Mouse (Mus musculus): Measurements from ENCODE around the gene Cd9. TPM values are rescaled to one million over a fixed set of nuclear protein-coding genes. Genes with fewer than 3 reads are reported as not detected.

Cd9 gene
- polyA plus RNA-seq, 1 experiment from 2014 or later: 43.7 TPM

DNA sequence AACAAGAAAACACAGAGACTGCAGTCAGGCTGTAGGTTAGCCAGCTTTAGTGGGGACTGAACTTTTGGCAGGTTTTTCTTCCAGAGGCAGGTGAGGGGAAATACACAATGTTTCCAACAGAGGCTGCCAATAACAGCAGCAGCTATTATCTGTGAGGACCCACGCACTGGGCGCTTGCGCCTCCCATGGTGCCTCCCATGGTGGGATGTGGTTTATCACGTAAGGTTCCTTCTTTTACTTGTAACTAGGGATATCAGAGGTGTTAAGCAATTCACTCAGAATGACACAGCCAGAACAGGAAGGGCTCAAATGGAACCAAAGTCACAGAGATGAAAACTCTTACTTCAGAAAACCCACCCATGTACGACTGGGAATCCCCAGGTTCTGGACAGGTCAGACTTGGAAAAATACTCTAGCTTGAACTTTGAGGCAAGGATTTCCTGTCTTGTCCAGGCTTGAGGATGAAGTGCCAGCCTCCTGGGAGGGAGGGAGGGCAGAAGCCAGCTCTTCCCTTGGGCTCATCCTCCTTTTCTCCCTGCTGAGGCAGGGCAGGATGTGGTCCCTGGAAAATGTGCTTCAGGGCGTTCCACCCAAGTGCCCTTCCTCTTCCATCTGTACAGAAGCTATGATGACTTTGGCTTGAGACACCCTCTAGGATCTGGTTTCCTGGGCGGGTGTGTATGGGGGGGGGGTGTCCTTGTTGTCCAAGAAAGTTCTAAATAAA lies 12.8 kb downstream of the Cd9 start:
- ATAC-seq (ENCODE audit: insufficient read depth, low FRiP score, low TSS enrichment): no peak
- Histone ChIP-seq H3K27ac (ENCODE audit: low read depth, low read length) (no peak overlapping the region), H3K9me3 (ENCODE audit: control insufficient read depth, low read length) (no peaks in the 10 kb centered on the region), H3K4me1 (ENCODE audit: control insufficient read depth, insufficient read depth, low read length) (no peaks in the 10 kb centered on the region), H3K4me2 (ENCODE audit: low read depth) (no peak overlapping the region), H3K27me3 (ENCODE audit: control insufficient read depth, insufficient read depth, low read length) (no peaks in the 10 kb centered on the region), H3K4me3 (ENCODE audit: low read depth, low read length) (no peak overlapping the region), H3K36me3 (ENCODE audit: control insufficient read depth, insufficient read depth, low read length) (no peaks in the 10 kb centered on the region), H3K9ac (ENCODE audit: low read length) (no peak overlapping the region)
- 47% methylated on average over 7 of the region's 7 CpGs for WGBS
- no peak for DNase-seq (ENCODE audit: low spot score)

DNA sequence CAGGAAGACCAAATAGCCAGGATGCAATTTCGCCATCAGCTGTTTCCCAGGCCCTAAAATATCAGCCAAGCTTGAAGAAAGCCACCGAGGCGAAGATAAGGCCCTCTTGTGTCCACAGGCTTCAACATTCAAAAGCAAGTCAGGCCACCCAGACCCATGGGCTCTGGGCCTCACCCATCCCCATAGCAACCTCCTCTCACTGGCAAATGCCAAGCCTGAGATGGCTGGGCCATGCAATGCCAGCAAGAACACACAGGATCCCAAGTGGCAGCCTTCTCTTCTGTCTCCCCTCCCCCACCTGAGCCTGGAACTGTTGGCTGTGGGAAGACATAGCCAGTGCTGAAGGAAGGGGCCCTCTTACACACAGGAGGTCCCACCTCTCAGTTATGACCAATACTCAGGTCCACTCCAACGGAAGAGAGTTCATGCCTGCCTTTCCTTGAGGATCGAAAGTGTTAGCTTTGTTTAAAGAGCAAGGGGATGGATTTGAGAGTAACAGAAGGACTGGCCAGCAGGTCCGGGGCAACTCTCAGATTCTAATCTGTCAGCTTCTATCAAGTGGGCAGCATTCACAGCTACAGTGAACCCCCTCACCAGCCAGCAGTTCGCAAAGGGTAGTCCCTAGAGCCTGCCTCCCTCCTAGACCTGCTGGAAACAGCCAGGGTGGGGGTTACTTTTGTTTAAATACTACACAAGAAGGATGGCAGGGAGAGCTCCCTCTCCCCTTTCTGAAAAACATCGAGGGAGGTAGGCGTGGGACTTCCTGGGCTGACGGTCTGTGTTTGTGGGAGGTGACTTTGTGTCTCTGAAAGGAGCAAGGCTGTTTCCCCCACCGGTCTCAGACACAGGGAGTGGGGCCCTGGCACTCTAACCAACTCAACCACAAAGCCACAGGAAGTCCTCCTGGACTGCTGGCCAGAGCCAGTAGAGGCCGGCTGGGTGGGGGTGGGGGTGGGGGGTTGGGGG lies 13.9 kb downstream of the Cd9 start:
- no peak overlapping the region for H3K4me2 ChIP-seq (ENCODE audit: low read depth)
- H3K9ac ChIP-seq (ENCODE audit: low read length): no peak overlapping the region
- DNase-seq (ENCODE audit: low spot score) (no peak), ATAC-seq (ENCODE audit: insufficient read depth, low FRiP score, low TSS enrichment) (no peak)
- no peaks in the 10 kb centered on the region for H3K36me3 ChIP-seq (ENCODE audit: control insufficient read depth, insufficient read depth, low read length)
- H3K4me3 ChIP-seq (ENCODE audit: low read depth, low read length): no peak overlapping the region
- 32% methylated on average over 12 of the region's 12 CpGs for WGBS
- H3K9me3 ChIP-seq (ENCODE audit: control insufficient read depth, low read length): no peaks in the 10 kb centered on the region
- no peak overlapping the region for H3K27ac ChIP-seq (ENCODE audit: low read depth, low read length)
- peaks cover 3% of the 10 kb centered on the region; the same call in 1 of the 2 replicates for H3K4me1 ChIP-seq (ENCODE audit: control insufficient read depth, insufficient read depth, low read length)
- H3K27me3 ChIP-seq (ENCODE audit: control insufficient read depth, insufficient read depth, low read length): no peaks in the 10 kb centered on the region

DNA sequence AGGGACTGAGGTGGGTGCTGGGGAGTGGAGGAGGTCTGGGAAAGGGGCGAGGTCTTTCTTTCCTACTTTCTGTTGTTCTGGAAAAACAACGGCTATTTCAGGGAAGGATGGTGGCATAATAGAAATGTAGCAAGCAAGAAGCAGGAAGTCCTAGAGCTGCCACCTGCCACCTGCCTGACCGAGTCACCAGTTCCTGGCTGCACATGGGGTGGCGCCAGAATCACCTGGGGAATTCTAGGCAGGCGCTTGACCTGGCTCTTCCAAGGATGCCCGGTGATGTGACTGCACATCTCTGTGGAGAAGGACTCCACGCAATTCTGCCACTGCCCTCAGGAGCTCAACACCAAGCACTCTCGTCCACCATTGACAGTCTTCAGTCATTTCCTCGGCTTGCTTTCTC lies 15.2 kb downstream of the Cd9 start:
- Histone ChIP-seq H3K9ac (ENCODE audit: low read length) (no peak overlapping the region), H3K4me3 (ENCODE audit: low read depth, low read length) (no peak overlapping the region), H3K9me3 (ENCODE audit: control insufficient read depth, low read length) (no peaks in the 10 kb centered on the region), H3K36me3 (ENCODE audit: control insufficient read depth, insufficient read depth, low read length) (no peaks in the 10 kb centered on the region), H3K27me3 (ENCODE audit: control insufficient read depth, insufficient read depth, low read length) (no peaks in the 10 kb centered on the region), H3K4me1 (ENCODE audit: control insufficient read depth, insufficient read depth, low read length) (peaks cover 3% of the 10 kb centered on the region; the same call in 1 of the 2 replicates), H3K27ac (ENCODE audit: low read depth, low read length) (no peak overlapping the region), H3K4me2 (ENCODE audit: low read depth) (no peak overlapping the region)
- DNase-seq (ENCODE audit: low spot score) (no peak), ATAC-seq (ENCODE audit: insufficient read depth, low FRiP score, low TSS enrichment) (no peak)
- 89% methylated on average over 9 of the region's 9 CpGs for WGBS

DNA sequence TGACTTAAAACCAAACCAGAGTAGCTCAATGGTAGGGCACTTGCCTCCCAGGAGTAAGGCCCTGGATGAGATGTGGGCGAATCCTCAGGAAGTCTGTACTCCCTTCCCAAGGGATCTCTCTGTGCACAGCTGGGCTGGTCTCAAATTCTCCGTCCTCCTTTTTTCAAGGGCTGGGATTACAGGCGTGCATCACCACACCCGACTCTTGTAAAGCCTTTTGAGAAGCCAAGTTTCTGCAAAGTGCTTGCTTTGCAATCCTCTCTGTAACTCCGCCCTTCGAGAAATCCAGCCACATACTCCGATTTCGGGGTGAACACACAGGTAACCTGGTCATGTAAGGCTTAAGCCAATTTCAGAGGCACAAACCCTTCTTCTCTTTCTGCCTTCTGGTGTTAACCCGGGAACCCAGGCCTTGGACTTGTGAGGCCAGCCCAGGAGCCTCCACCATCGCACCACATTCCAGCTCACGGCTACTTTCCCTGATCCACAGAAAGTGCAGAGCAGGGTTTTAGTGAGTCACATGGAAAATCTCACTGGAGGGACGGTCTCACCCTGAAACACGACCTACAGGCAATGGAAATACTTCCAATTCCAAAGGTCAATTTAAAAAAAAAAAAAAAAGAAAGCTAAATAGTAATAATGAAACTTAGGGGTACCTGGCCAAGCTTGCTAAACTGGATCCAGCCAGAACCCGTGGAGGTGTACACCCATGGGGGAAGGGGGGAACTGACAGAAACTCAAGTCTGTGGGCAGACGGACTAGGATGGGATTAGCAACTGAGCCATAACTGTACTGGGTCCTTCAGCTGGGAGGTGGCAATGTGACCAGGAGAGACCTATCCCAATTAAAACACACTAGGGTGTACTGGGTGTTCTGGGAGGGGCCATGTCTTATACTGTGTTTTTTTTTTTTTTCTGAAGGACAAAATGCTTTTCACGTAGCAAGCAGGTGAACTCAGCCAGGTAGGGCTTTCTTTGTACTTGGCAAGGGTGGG lies 16.2 kb downstream of the Cd9 start:
- no peak overlapping the region for H3K4me3 ChIP-seq (ENCODE audit: low read depth, low read length)
- H3K36me3 ChIP-seq (ENCODE audit: control insufficient read depth, insufficient read depth, low read length): no peaks in the 10 kb centered on the region
- no peak overlapping the region for H3K4me2 ChIP-seq (ENCODE audit: low read depth)
- H3K4me1 ChIP-seq (ENCODE audit: control insufficient read depth, insufficient read depth, low read length): peaks cover 3% of the 10 kb centered on the region; the same call in 1 of the 2 replicates
- ATAC-seq (ENCODE audit: insufficient read depth, low FRiP score, low TSS enrichment): no peak
- H3K9me3 ChIP-seq (ENCODE audit: control insufficient read depth, low read length): no peaks in the 10 kb centered on the region
- H3K9ac ChIP-seq (ENCODE audit: low read length): no peak overlapping the region
- WGBS: 84% methylated on average over 16 of the region's 16 CpGs
- no peak overlapping the region for H3K27ac ChIP-seq (ENCODE audit: low read depth, low read length)
- no peak for DNase-seq (ENCODE audit: low spot score)
- no peaks in the 10 kb centered on the region for H3K27me3 ChIP-seq (ENCODE audit: control insufficient read depth, insufficient read depth, low read length)

DNA sequence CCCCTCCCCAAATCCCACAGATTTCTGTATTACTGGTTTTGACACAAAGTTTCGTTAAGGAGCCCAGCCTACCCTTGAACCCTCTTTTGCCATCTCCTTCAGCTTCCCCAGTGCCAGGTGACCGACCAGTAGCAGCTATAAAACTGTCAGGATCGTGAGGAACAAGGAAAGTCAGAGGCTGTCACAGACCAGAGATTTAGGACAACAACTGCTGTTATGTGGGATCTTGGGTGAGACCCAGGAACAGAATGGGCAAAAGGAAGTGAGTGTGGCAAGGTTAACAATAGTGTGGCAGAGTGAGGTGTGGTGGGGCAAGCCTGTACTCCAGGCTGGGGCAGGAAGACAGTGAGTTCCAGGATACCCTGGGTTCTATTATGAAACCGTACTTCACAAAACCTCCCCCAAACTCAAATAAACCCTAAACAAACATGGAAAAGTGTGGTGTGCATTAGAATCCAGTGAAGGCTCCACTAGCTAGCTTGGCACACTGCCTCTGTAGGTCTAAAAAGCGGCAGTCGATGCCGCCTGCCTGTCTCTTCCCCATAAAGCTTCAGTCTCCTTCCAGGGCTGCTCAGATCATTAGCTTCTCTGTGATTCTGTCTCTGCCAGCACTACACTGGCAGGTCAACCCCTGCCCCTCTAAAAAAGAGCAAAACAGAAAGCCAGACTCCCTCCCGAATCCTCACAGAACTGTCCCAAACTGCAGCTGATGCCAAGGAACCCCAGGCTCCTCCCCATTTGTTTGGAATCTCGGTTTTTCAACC lies 17.6 kb downstream of the Cd9 start:
- Histone ChIP-seq H3K9ac (ENCODE audit: low read length) (no peak overlapping the region), H3K9me3 (ENCODE audit: control insufficient read depth, low read length) (no peaks in the 10 kb centered on the region), H3K36me3 (ENCODE audit: control insufficient read depth, insufficient read depth, low read length) (no peaks in the 10 kb centered on the region), H3K27ac (ENCODE audit: low read depth, low read length) (no peak overlapping the region), H3K4me3 (ENCODE audit: low read depth, low read length) (no peak overlapping the region), H3K27me3 (ENCODE audit: control insufficient read depth, insufficient read depth, low read length) (no peaks in the 10 kb centered on the region), H3K4me1 (ENCODE audit: control insufficient read depth, insufficient read depth, low read length) (peaks cover 3% of the 10 kb centered on the region; the same call in 1 of the 2 replicates), H3K4me2 (ENCODE audit: low read depth) (no peak overlapping the region)
- 66% methylated on average over 9 of the region's 9 CpGs for WGBS
- DNase-seq (ENCODE audit: low spot score): no peak
- ATAC-seq (ENCODE audit: insufficient read depth, low FRiP score, low TSS enrichment): no peak

DNA sequence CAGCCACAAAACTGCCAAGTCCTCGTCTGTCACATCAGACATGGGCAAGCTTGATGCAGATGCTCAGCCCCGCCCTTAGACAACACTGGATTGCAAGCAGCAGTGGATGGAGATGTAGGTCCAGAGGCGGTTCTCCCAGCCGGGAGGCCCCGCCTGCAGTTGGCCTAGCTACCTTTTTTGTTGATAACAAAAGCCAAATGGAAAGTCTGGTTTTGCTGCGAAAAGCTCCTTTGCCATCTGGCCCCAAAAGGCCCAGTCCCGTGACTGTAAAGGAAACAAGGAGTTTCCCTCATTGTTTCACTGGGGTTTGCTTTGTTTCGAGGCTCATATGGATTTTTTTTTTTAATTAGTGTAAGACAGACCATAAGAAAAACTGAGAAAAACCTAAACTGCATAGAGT lies 18.5 kb downstream of the Cd9 start:
- H3K36me3 ChIP-seq (ENCODE audit: control insufficient read depth, insufficient read depth, low read length): no peaks in the 10 kb centered on the region
- ATAC-seq (ENCODE audit: insufficient read depth, low FRiP score, low TSS enrichment) (no peak), DNase-seq (ENCODE audit: low spot score) (no peak)
- H3K9me3 ChIP-seq (ENCODE audit: control insufficient read depth, low read length): no peaks in the 10 kb centered on the region
- 45% methylated on average over 8 of the region's 8 CpGs for WGBS
- peaks cover 3% of the 10 kb centered on the region; the same call in 1 of the 2 replicates for H3K4me1 ChIP-seq (ENCODE audit: control insufficient read depth, insufficient read depth, low read length)
- H3K4me3 ChIP-seq (ENCODE audit: low read depth, low read length): no peak overlapping the region
- H3K9ac ChIP-seq (ENCODE audit: low read length): no peak overlapping the region
- no peak overlapping the region for H3K4me2 ChIP-seq (ENCODE audit: low read depth)
- no peaks in the 10 kb centered on the region for H3K27me3 ChIP-seq (ENCODE audit: control insufficient read depth, insufficient read depth, low read length)
- H3K27ac ChIP-seq (ENCODE audit: low read depth, low read length): no peak overlapping the region

DNA sequence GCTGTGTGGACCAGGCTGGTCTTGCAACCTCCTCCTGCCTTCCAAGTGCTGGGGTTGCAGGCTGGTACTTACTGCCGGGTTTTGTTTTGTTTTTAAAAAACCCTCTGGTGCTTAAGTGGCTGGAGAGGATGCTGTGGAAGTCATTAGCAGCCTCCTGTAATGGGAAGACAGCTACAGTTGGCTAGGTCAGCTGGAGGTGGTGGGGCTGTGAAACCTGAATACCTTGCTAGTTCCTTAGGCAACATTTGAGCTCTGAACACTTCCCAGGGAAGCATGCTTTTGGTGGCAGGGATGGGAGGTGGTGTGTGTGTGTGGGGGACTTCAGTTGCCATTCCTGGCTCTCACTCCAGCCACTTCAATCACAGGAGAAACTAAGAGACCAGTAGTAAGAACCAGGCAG lies 19.4 kb downstream of the Cd9 start:
- Histone ChIP-seq H3K27ac (ENCODE audit: low read depth, low read length) (no peak overlapping the region), H3K4me2 (ENCODE audit: low read depth) (no peak overlapping the region), H3K9me3 (ENCODE audit: control insufficient read depth, low read length) (no peaks in the 10 kb centered on the region), H3K9ac (ENCODE audit: low read length) (no peak overlapping the region), H3K36me3 (ENCODE audit: control insufficient read depth, insufficient read depth, low read length) (no peaks in the 10 kb centered on the region), H3K4me3 (ENCODE audit: low read depth, low read length) (no peak overlapping the region), H3K27me3 (ENCODE audit: control insufficient read depth, insufficient read depth, low read length) (no peaks in the 10 kb centered on the region), H3K4me1 (ENCODE audit: control insufficient read depth, insufficient read depth, low read length) (peaks cover 3% of the 10 kb centered on the region; the same call in 1 of the 2 replicates)
- ATAC-seq (ENCODE audit: insufficient read depth, low FRiP score, low TSS enrichment) (no peak), DNase-seq (ENCODE audit: low spot score) (no peak)
- 28% methylated on average over 1 of the region's 1 CpGs for WGBS

Data from neural tube, embryonic 11.5 days (tissue).